Mouse (Mus musculus): ENCODE measurements around the gene Vmn2r39. TPM values are rescaled to one million over a fixed set of nuclear protein-coding genes. Genes with fewer than 3 reads are reported as not detected.
"Not testable (repeated sequence)": the region's sequence is repeated elsewhere in the genome, so short reads cannot be mapped to it uniquely, and the experiment has no call there.

The Vmn2r39 gene
- total RNA-seq (2012; rRNA removed) = not detected in 2 replicates

GRCm38 (mm10) chr7:9030698-9031097 lies at the start of gene Vmn2r39:
Gene Vmn2r39, minus strand, starts transcription at chr7:9030798.
- H3K9ac ChIP-seq (ENCODE audit: insufficient read depth, low read depth, low read length, poor library complexity, severe bottlenecking); DNase-seq (ENCODE audit: low read depth, low spot score); H3K36me3 ChIP-seq (ENCODE audit: control insufficient read depth, insufficient read depth, low read length, poor library complexity, severe bottlenecking); in situ Hi-C loops (cut with MboI; ENCODE audit: low sequenced_read_pairs in 2 of 2, unreplicated experiment in 2 of 2); H3K4me3 ChIP-seq (ENCODE audit: insufficient read depth in 1 of 2, low read depth in 1 of 2, low read length in 2 of 2, poor library complexity in 1 of 2, severe bottlenecking in 1 of 2); H3K4me1 ChIP-seq (ENCODE audit: control insufficient read depth in 2 of 2, insufficient read depth in 2 of 2, low read length in 2 of 2, poor library complexity in 1 of 2); H3K27ac ChIP-seq (ENCODE audit: insufficient read depth, low read depth, low read length, poor library complexity, severe bottlenecking); H3K9me3 ChIP-seq (ENCODE audit: control insufficient read depth, insufficient read depth, low read depth, low read length): not testable (repeated sequence)

GRCm38 (mm10) chr7:9065353-9065752 lies 34.8 kb upstream of the Vmn2r39 start:
- in situ Hi-C loops (cut with MboI; ENCODE audit: low sequenced_read_pairs in 2 of 2, unreplicated experiment in 2 of 2); H3K36me3 ChIP-seq (ENCODE audit: control insufficient read depth, insufficient read depth, low read length, poor library complexity, severe bottlenecking); DNase-seq (ENCODE audit: low read depth, low spot score): not testable (repeated sequence)

More at GRCm38 (mm10) chr7:9065353-9065752, 34.8 kb upstream of the Vmn2r39 start:
- H3K27ac ChIP-seq (ENCODE audit: insufficient read depth, low read depth, low read length, poor library complexity, severe bottlenecking); H3K4me3 ChIP-seq (ENCODE audit: insufficient read depth in 1 of 2, low read depth in 1 of 2, low read length in 2 of 2, poor library complexity in 1 of 2, severe bottlenecking in 1 of 2); H3K9ac ChIP-seq (ENCODE audit: insufficient read depth, low read depth, low read length, poor library complexity, severe bottlenecking); H3K9me3 ChIP-seq (ENCODE audit: control insufficient read depth, insufficient read depth, low read depth, low read length); H3K4me1 ChIP-seq (ENCODE audit: control insufficient read depth in 2 of 2, insufficient read depth in 2 of 2, low read length in 2 of 2, poor library complexity in 1 of 2): not testable (repeated sequence)

Other genes with a start within 250 kb of the Vmn2r39 start
- not detected in 2 replicates for gene Vmn2r40, start 99.4 kb downstream of the Vmn2r39 start, total RNA-seq (2012; rRNA removed)
- gene Vmn2r38, start 67.1 kb upstream of the Vmn2r39 start, total RNA-seq (2012; rRNA removed) = not detected in 2 replicates
- gene Vmn2r37, start 192.9 kb upstream of the Vmn2r39 start, total RNA-seq (2012; rRNA removed) = not detected in 2 replicates